ENCODE assay signal across 10 mouse cellular contexts in genomic region chr3:37073211-37073610, GRCm38 (mm10). TPM values are rescaled to one million over a fixed set of nuclear protein-coding genes. Genes with fewer than 3 reads are reported as not detected.
A peak's percentile ranks its signal among the peaks of the same experiment; 100 is the strongest.
DNase-seq lines count a peak whose midpoint lies in the region; ATAC-seq and TF ChIP-seq lines count a peak whose summit lies in the region.
"Had no signal": no experiment of that assay in that cellular context is flagged by ENCODE, and none has a peak within 500 bp of the region (broad histone marks: within the 10 kb centered on the region; RNA-seq: fewer than 3 reads in every experiment).

No protein-coding gene starts in this region.

- intact Hi-C loops in heart, postnatal 25 days (cut with DNase I): loop anchor here (1.0 kb wide), 1 partner anchor 130 kb away; no protein-coding TSS in a partner anchor

- H3K9me3 ChIP-seq in lung, embryonic 14.5 days (ENCODE audit: low read depth, low read length): no peaks in the 10 kb centered on the region

- H3K4me3 ChIP-seq in lung, embryonic 14.5 days (ENCODE audit: low read depth, low read length): no peak overlapping the region
- H3K4me3 ChIP-seq: embryonic facial prominence, embryonic 12.5 days had no signal

- no peak overlapping the region for H3K4me2 ChIP-seq in lung, embryonic 14.5 days
- H3K4me2 ChIP-seq: embryonic facial prominence, embryonic 12.5 days had no signal

- no peak overlapping the region for H3K9ac ChIP-seq in lung, embryonic 14.5 days
- H3K9ac ChIP-seq: embryonic facial prominence, embryonic 12.5 days had no signal

- ATAC-seq in lung, embryonic 14.5 days (ENCODE audit: insufficient read depth): no peak

- H3K27ac ChIP-seq in lung, embryonic 14.5 days (ENCODE audit: low read depth): no peak overlapping the region
- H3K27ac ChIP-seq: embryonic facial prominence, embryonic 12.5 days had no signal

- TF ChIP-seq CTCF in lung, embryonic 14.5 days (IDR thresholded peaks at IDR 0.05; ENCODE audit: low read depth): peak; percentile 49

- no peaks in the 10 kb centered on the region for H3K27me3 ChIP-seq in lung, embryonic 14.5 days (ENCODE audit: insufficient read depth, low read length)
- H3K27me3 ChIP-seq: embryonic facial prominence, embryonic 12.5 days had no signal

- DNase-seq in cerebellum, adult 11 months: peak; percentile 3
- no peak for DNase-seq in cerebellum, adult 9-11 months
- DNase-seq in right cerebral cortex, postnatal 10 days (ENCODE audit: low spot score in 2 of 2): peak; percentile 38 to 58
- no peak for DNase-seq in right cerebral cortex, adult 18-20 months
- DNase-seq in heart, postnatal 25 days (ENCODE audit: low spot score): peak; percentile 45
- DNase-seq in lung, embryonic 14.5 days: peak; percentile 61
- DNase-seq in urinary bladder, postnatal 36 days (ENCODE audit: low spot score in 2 of 2): peak; percentile 63 to 77
- no peak for DNase-seq in spleen, postnatal 14 days (ENCODE audit: low spot score in 2 of 2)

- H3K36me3 ChIP-seq in lung, embryonic 14.5 days (ENCODE audit: insufficient read depth): no peaks in the 10 kb centered on the region
- H3K36me3 ChIP-seq: embryonic facial prominence, embryonic 12.5 days had no signal

- H3K4me1 ChIP-seq in lung, embryonic 14.5 days (ENCODE audit: insufficient read depth): no peaks in the 10 kb centered on the region
- H3K4me1 ChIP-seq: embryonic facial prominence, embryonic 12.5 days had no signal

RNA-seq across cellular contexts. Expression of gene Adad1, which starts 9.9 kb away (rescaled TPM):
- not detected for total RNA-seq in heart, postnatal 25 days (2021)
- polyA plus RNA-seq in lung, embryonic 14.5 days (2014; fragmentation: Nextera tagmentation; extraction: Ambion mirVana): 0.33 and 0.46 TPM in 2 replicates
- total RNA-seq: neutrophil, adult 5-6 weeks had no signal

RNA-seq across cellular contexts. Expression of gene Il2, which starts 52.5 kb away (rescaled TPM):
- not detected for total RNA-seq in heart, postnatal 25 days (2021)
- polyA plus RNA-seq in lung, embryonic 14.5 days (2014; fragmentation: Nextera tagmentation; extraction: Ambion mirVana): 0.28 and 0.33 TPM in 2 replicates
- total RNA-seq: neutrophil, adult 5-6 weeks had no signal

Comparison
In these comparisons a context has a peak if more than half of its experiments do, and no peak if none do; other contexts are left out.
1. DNase-seq: peak in cerebellum, adult 11 months (single experiment), right cerebral cortex, postnatal 10 days (2 of 2), heart, postnatal 25 days (single experiment), lung, embryonic 14.5 days (single experiment) and urinary bladder, postnatal 36 days (2 of 2); none in cerebellum, adult 9-11 months (single experiment), right cerebral cortex, adult 18-20 months (single experiment) and spleen, postnatal 14 days (0 of 2).